Mouse (Mus musculus): ENCODE measurements around the gene Fip1l1. TPM values are rescaled to one million over a fixed set of nuclear protein-coding genes. Genes with fewer than 3 reads are reported as not detected.

The Fip1l1 gene
- total and polyA plus RNA-seq, 3 experiments = 40.4 to 113 (median 68.3) TPM

DNA sequence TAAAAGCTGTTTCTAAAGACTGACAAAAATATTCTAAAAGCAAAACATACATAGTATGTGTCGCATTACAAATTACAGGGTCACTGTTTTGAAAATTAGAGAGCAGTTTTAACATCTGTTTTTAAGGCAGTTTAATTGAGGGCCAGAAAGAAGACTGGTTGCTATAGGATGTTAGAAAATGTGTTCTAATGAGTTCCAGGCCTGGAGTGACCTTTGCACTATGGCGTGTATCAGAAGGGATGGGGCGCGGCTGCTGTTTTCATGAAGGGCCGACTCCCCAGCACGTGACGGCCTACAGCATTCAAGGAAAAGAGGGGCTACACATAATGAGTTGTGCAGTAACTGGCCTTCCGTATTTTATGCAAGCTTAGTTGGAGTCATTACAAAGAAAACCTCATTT lies 57.9 kb downstream of the Fip1l1 start:
- no peak for DNase-seq (ENCODE audit: low read depth, low spot score)
- H3K9me3 ChIP-seq (replicated peaks; ENCODE audit: insufficient read depth, low read length) = no peaks in the 10 kb centered on the region
- peaks cover 0 to 42% of the 10 kb centered on the region in 2 experiments; a peak in 2 of 4 replicates for H3K36me3 ChIP-seq (ENCODE audit: control insufficient read depth in 1 of 2, insufficient read depth in 2 of 2, low read length in 2 of 2)
- H3K4me3 ChIP-seq (ENCODE audit: control insufficient read depth in 1 of 2, insufficient read depth in 1 of 2, low read depth in 2 of 2, low read length in 2 of 2) = no peak overlapping the region
- H3K9ac ChIP-seq (ENCODE audit: control insufficient read depth, low read depth, low read length, poor library complexity, severe bottlenecking) = no peak overlapping the region
- TF ChIP-seq TCF12 (IDR thresholded peaks at IDR 0.05; ENCODE audit: low read depth, low read length) (no peak), MAZ (IDR thresholded peaks at IDR 0.05; ENCODE audit: low read depth, low read length) (no peak), NRF1 (IDR thresholded peaks at IDR 0.05; ENCODE audit: insufficient read depth, low read depth, low read length, poor library complexity, severe bottlenecking) (no peak), NELFE (IDR thresholded peaks at IDR 0.05; ENCODE audit: low read depth, low read length) (no peak), MYC (IDR thresholded peaks at IDR 0.05; ENCODE audit: low read depth, low read length) (no peak), ZC3H11A (IDR thresholded peaks at IDR 0.05; ENCODE audit: low read depth, low read length) (no peak), CTCF (IDR thresholded peaks at IDR 0.05 in 2 of 3, conservative IDR thresholded peaks at IDR 0.05 in 1 of 3; ENCODE audit: control insufficient read depth in 1 of 3, insufficient read depth in 1 of 3, low read depth in 2 of 3, low read length in 3 of 3, poor library complexity in 1 of 3, severe bottlenecking in 1 of 3) (no peak), SIN3A (IDR thresholded peaks at IDR 0.05; ENCODE audit: low read length) (no peak), SMC3 (IDR thresholded peaks at IDR 0.05; ENCODE audit: low read depth, low read length) (no peak), ETS1 (IDR thresholded peaks at IDR 0.05; ENCODE audit: low read depth, low read length) (no peak), MXI1 (IDR thresholded peaks at IDR 0.05; ENCODE audit: low read depth, low read length) (no peak), JUND (IDR thresholded peaks at IDR 0.05; ENCODE audit: low read depth, low read length) (no peak), USF1 (IDR thresholded peaks at IDR 0.05; ENCODE audit: low read depth, low read length) (no peak), MAX (IDR thresholded peaks at IDR 0.05; ENCODE audit: low read length) (no peak), ELF1 (IDR thresholded peaks at IDR 0.05; ENCODE audit: low read depth, low read length) (no peak), POLR2AphosphoS5 (IDR thresholded peaks at IDR 0.05; ENCODE audit: borderline replicate concordance, low read depth, low read length) (no peak), ZKSCAN1 (IDR thresholded peaks at IDR 0.05; ENCODE audit: low read depth, low read length) (no peak), POLR2AphosphoS2 (IDR thresholded peaks at IDR 0.05; ENCODE audit: low read length) (no peak), ZMIZ1 (IDR thresholded peaks at IDR 0.05; ENCODE audit: low read depth, low read length) (no peak), CHD1 (IDR thresholded peaks at IDR 0.05; ENCODE audit: low read depth, low read length) (no peak)
- H3K4me1 ChIP-seq (ENCODE audit: control insufficient read depth in 1 of 2, insufficient read depth in 2 of 2, low read length in 2 of 2) = no peaks in the 10 kb centered on the region
- no peak overlapping the region for H3K27ac ChIP-seq (ENCODE audit: control insufficient read depth, low read depth, low read length)
- no peaks in the 10 kb centered on the region for H3K27me3 ChIP-seq (ENCODE audit: control insufficient read depth in 1 of 2, insufficient read depth in 2 of 2, low read length in 2 of 2)
- no peaks in the 10 kb centered on the region for H3K79me2 ChIP-seq (ENCODE audit: control insufficient read depth, insufficient read depth, low read length, poor library complexity)

GRCm38 (mm10) chr5:74600010-74600409 lies 64.8 kb downstream of the Fip1l1 start:
- peaks cover 2 to 14% of the 10 kb centered on the region in 2 experiments; a peak in 3 of 4 replicates for H3K36me3 ChIP-seq (ENCODE audit: control insufficient read depth in 1 of 2, insufficient read depth in 2 of 2, low read length in 2 of 2)
- no peak overlapping the region for H3K4me3 ChIP-seq (ENCODE audit: control insufficient read depth in 1 of 2, insufficient read depth in 1 of 2, low read depth in 2 of 2, low read length in 2 of 2)
- no peak overlapping the region for H3K27ac ChIP-seq (ENCODE audit: control insufficient read depth, low read depth, low read length)
- no peak for DNase-seq (ENCODE audit: low read depth, low spot score)
- no peak overlapping the region for H3K9ac ChIP-seq (ENCODE audit: control insufficient read depth, low read depth, low read length, poor library complexity, severe bottlenecking)
- H3K9me3 ChIP-seq (replicated peaks; ENCODE audit: insufficient read depth, low read length) = no peaks in the 10 kb centered on the region
- no peaks in the 10 kb centered on the region for H3K27me3 ChIP-seq (ENCODE audit: control insufficient read depth in 1 of 2, insufficient read depth in 2 of 2, low read length in 2 of 2)
- H3K79me2 ChIP-seq (ENCODE audit: control insufficient read depth, insufficient read depth, low read length, poor library complexity) = no peaks in the 10 kb centered on the region
- H3K4me1 ChIP-seq (ENCODE audit: control insufficient read depth in 1 of 2, insufficient read depth in 2 of 2, low read length in 2 of 2) = peaks cover 0 to 4% of the 10 kb centered on the region in 2 experiments; a peak in 2 of 4 replicates
- TF ChIP-seq ZKSCAN1 (IDR thresholded peaks at IDR 0.05; ENCODE audit: low read depth, low read length) (no peak), POLR2A (IDR thresholded peaks at IDR 0.05; ENCODE audit: control insufficient read depth in 1 of 2, insufficient read depth in 1 of 2, low read depth in 1 of 2, low read length in 2 of 2, poor library complexity in 1 of 2) (no peak), POLR2AphosphoS5 (IDR thresholded peaks at IDR 0.05; ENCODE audit: borderline replicate concordance, low read depth, low read length) (no peak), JUND (IDR thresholded peaks at IDR 0.05; ENCODE audit: low read depth, low read length) (no peak), ELF1 (IDR thresholded peaks at IDR 0.05; ENCODE audit: low read depth, low read length) (no peak), MYC (IDR thresholded peaks at IDR 0.05; ENCODE audit: low read depth, low read length) (no peak), BHLHE40 (IDR thresholded peaks at IDR 0.05; ENCODE audit: borderline replicate concordance, low read depth, low read length) (no peak), CTCF (IDR thresholded peaks at IDR 0.05 in 2 of 3, conservative IDR thresholded peaks at IDR 0.05 in 1 of 3; ENCODE audit: control insufficient read depth in 1 of 3, insufficient read depth in 1 of 3, low read depth in 2 of 3, low read length in 3 of 3, poor library complexity in 1 of 3, severe bottlenecking in 1 of 3) (no peak), ZNF384 (IDR thresholded peaks at IDR 0.05; ENCODE audit: low read depth, low read length) (no peak), MAZ (IDR thresholded peaks at IDR 0.05; ENCODE audit: low read depth, low read length) (no peak), GABPA (IDR thresholded peaks at IDR 0.05; ENCODE audit: low read depth, low read length) (no peak), TAL1 (IDR thresholded peaks at IDR 0.05; ENCODE audit: low read length) (no peak), RCOR1 (IDR thresholded peaks at IDR 0.05; ENCODE audit: low read depth, low read length) (no peak)

Measured in MEL (cell line).